Mouse (Mus musculus): ENCODE measurements around the gene Hspa1a. TPM values are rescaled to one million over a fixed set of nuclear protein-coding genes. Genes with fewer than 3 reads are reported as not detected.
"Not testable (repeated sequence)": the region's sequence is repeated elsewhere in the genome, so short reads cannot be mapped to it uniquely, and the experiment has no call there.

Gene Hspa1a
- total RNA-seq, 1 experiment from 2014 or later, result 22.9 TPM

GRCm38 (mm10) chr17:34956340-34956739 is 15.6 kb downstream of the Hspa1a start:
- no peak for ATAC-seq (replicated peaks in 1 of 2; ENCODE audit: insufficient read depth in 1 of 2, low FRiP score in 2 of 2, low TSS enrichment in 1 of 2, low read depth in 1 of 2, poor library complexity in 2 of 2, severe bottlenecking in 2 of 2)

- no peak for ATAC-seq (replicated peaks in 1 of 2; ENCODE audit: insufficient read depth in 1 of 2, low FRiP score in 2 of 2, low TSS enrichment in 1 of 2, low read depth in 1 of 2, poor library complexity in 2 of 2, severe bottlenecking in 2 of 2)
These were observed 16.1 kb downstream of the Hspa1a start for GRCm38 (mm10) chr17:34955884-34956283.

- no peak for ATAC-seq (replicated peaks in 1 of 2; ENCODE audit: insufficient read depth in 1 of 2, low FRiP score in 2 of 2, low TSS enrichment in 1 of 2, low read depth in 1 of 2, poor library complexity in 2 of 2, severe bottlenecking in 2 of 2)
These were observed 17.1 kb downstream of the Hspa1a start for GRCm38 (mm10) chr17:34954831-34955230.

GRCm38 (mm10) chr17:34953904-34954303 is 18.1 kb downstream of the Hspa1a start:
- no peak for ATAC-seq (replicated peaks in 1 of 2; ENCODE audit: insufficient read depth in 1 of 2, low FRiP score in 2 of 2, low TSS enrichment in 1 of 2, low read depth in 1 of 2, poor library complexity in 2 of 2, severe bottlenecking in 2 of 2)

GRCm38 (mm10) chr17:34953258-34953657 is 18.7 kb downstream of the Hspa1a start:
- ATAC-seq (replicated peaks in 1 of 2; ENCODE audit: insufficient read depth in 1 of 2, low FRiP score in 2 of 2, low TSS enrichment in 1 of 2, low read depth in 1 of 2, poor library complexity in 2 of 2, severe bottlenecking in 2 of 2), result no peak

- peak; percentile 78 to 82 for ATAC-seq (replicated peaks in 1 of 2; ENCODE audit: insufficient read depth in 1 of 2, low FRiP score in 2 of 2, low TSS enrichment in 1 of 2, low read depth in 1 of 2, poor library complexity in 2 of 2, severe bottlenecking in 2 of 2)
These were observed 19.4 kb downstream of the Hspa1a start for GRCm38 (mm10) chr17:34952378-34953040.

- ATAC-seq (replicated peaks in 1 of 2; ENCODE audit: insufficient read depth in 1 of 2, low FRiP score in 2 of 2, low TSS enrichment in 1 of 2, low read depth in 1 of 2, poor library complexity in 2 of 2, severe bottlenecking in 2 of 2), result peak in 1 of 2 experiments; percentile 4; a peak in 1 of 4 replicates
These were observed 20.1 kb downstream of the Hspa1a start for GRCm38 (mm10) chr17:34951636-34952377.

- no peak for ATAC-seq (replicated peaks in 1 of 2; ENCODE audit: insufficient read depth in 1 of 2, low FRiP score in 2 of 2, low TSS enrichment in 1 of 2, low read depth in 1 of 2, poor library complexity in 2 of 2, severe bottlenecking in 2 of 2)
These were observed 21.2 kb downstream of the Hspa1a start for GRCm38 (mm10) chr17:34950514-34951455.

GRCm38 (mm10) chr17:34949553-34949969 is 22.4 kb downstream of the Hspa1a start:
- no peak for ATAC-seq (replicated peaks in 1 of 2; ENCODE audit: insufficient read depth in 1 of 2, low FRiP score in 2 of 2, low TSS enrichment in 1 of 2, low read depth in 1 of 2, poor library complexity in 2 of 2, severe bottlenecking in 2 of 2)

- not testable (repeated sequence) for ATAC-seq (replicated peaks in 1 of 2; ENCODE audit: insufficient read depth in 1 of 2, low FRiP score in 2 of 2, low TSS enrichment in 1 of 2, low read depth in 1 of 2, poor library complexity in 2 of 2, severe bottlenecking in 2 of 2)
These were observed 23.0 kb downstream of the Hspa1a start for GRCm38 (mm10) chr17:34948721-34949552.

GRCm38 (mm10) chr17:34947606-34948005 is 24.4 kb downstream of the Hspa1a start:
- ATAC-seq (replicated peaks in 1 of 2; ENCODE audit: insufficient read depth in 1 of 2, low FRiP score in 2 of 2, low TSS enrichment in 1 of 2, low read depth in 1 of 2, poor library complexity in 2 of 2, severe bottlenecking in 2 of 2), result no peak

- ATAC-seq (replicated peaks in 1 of 2; ENCODE audit: insufficient read depth in 1 of 2, low FRiP score in 2 of 2, low TSS enrichment in 1 of 2, low read depth in 1 of 2, poor library complexity in 2 of 2, severe bottlenecking in 2 of 2), result no peak
These were observed 25.3 kb downstream of the Hspa1a start for GRCm38 (mm10) chr17:34946486-34947140.

- no peak for ATAC-seq (replicated peaks in 1 of 2; ENCODE audit: insufficient read depth in 1 of 2, low FRiP score in 2 of 2, low TSS enrichment in 1 of 2, low read depth in 1 of 2, poor library complexity in 2 of 2, severe bottlenecking in 2 of 2)
These were observed 27.6 kb downstream of the Hspa1a start for GRCm38 (mm10) chr17:34944362-34944761.

GRCm38 (mm10) chr17:34943128-34943815 is 28.7 kb downstream of the Hspa1a start:
- no peak for ATAC-seq (replicated peaks in 1 of 2; ENCODE audit: insufficient read depth in 1 of 2, low FRiP score in 2 of 2, low TSS enrichment in 1 of 2, low read depth in 1 of 2, poor library complexity in 2 of 2, severe bottlenecking in 2 of 2)

GRCm38 (mm10) chr17:34941344-34942041 is 30.5 kb downstream of the Hspa1a start:
- ATAC-seq (replicated peaks in 1 of 2; ENCODE audit: insufficient read depth in 1 of 2, low FRiP score in 2 of 2, low TSS enrichment in 1 of 2, low read depth in 1 of 2, poor library complexity in 2 of 2, severe bottlenecking in 2 of 2), result 0 out of 4 replicates have a peak, but pooled peaks of 1 of the 2 experiments have one; percentile 11

Measured in hematopoietic stem cell, adult 5-6 weeks (primary cell).